Mouse (Mus musculus): ENCODE measurements at regions not wholly inside any gene's neighbourhood (a gene's known extent, or its start where the extent isn't known, plus 50 kb on each side); places are given as distances from the start of the nearest gene placed in this dataset.
A peak's percentile ranks its signal among the peaks of the same experiment; 100 is the strongest.

- 0 out of 2 replicates have a peak overlapping the region, but pooled peaks have one; percentile 8 for H3K4me2 ChIP-seq
- ATAC-seq (ENCODE audit: insufficient read depth, low FRiP score, low read depth) = no peak
- WGBS = 13% methylated on average over 13 of the region's 13 CpGs
- H3K27me3 ChIP-seq (replicated peaks) = no peaks in the 10 kb centered on the region
- no peak overlapping the region for H3K9ac ChIP-seq
- H3K4me3 ChIP-seq (replicated peaks) = no peak overlapping the region
- H3K36me3 ChIP-seq = no peaks in the 10 kb centered on the region
- 0 out of 2 replicates have a peak, but pooled peaks cover 6% of the 10 kb centered on the region for H3K4me1 ChIP-seq
- H3K9me3 ChIP-seq = no peaks in the 10 kb centered on the region
- no peak overlapping the region; the same call in 1 of the 2 replicates for H3K27ac ChIP-seq
Measured at GRCm38 (mm10) chr12:70633622-70634365, 180.9 kb downstream of the Tmx1 start.

- no peak overlapping the region for H3K9ac ChIP-seq
- ATAC-seq (ENCODE audit: insufficient read depth, low FRiP score, low read depth) = no peak
- WGBS = 88% methylated on average over 7 of the region's 7 CpGs
- no peaks in the 10 kb centered on the region for H3K27me3 ChIP-seq (replicated peaks)
- no peak overlapping the region for H3K4me3 ChIP-seq (replicated peaks)
- H3K4me2 ChIP-seq = no peak overlapping the region
- no peaks in the 10 kb centered on the region for H3K36me3 ChIP-seq
- 0 out of 2 replicates have a peak, but pooled peaks cover 6% of the 10 kb centered on the region for H3K4me1 ChIP-seq
- H3K9me3 ChIP-seq = no peaks in the 10 kb centered on the region
- no peak overlapping the region for H3K27ac ChIP-seq
Measured at GRCm38 (mm10) chr12:70635997-70636396, 183.1 kb downstream of the Tmx1 start.

GRCm38 (mm10) chr12:70640186-70640585, 185.1 kb upstream of the Frmd6 start:
- H3K9ac ChIP-seq = no peak overlapping the region
- 82% methylated on average over 2 of the region's 2 CpGs for whole genome bisulfite sequencing
- no peak overlapping the region for H3K27ac ChIP-seq
- H3K36me3 ChIP-seq = no peaks in the 10 kb centered on the region
- no peak overlapping the region for H3K4me2 ChIP-seq
- no peaks in the 10 kb centered on the region for H3K9me3 ChIP-seq
- no peak for ATAC-seq (ENCODE audit: insufficient read depth, low FRiP score, low read depth)
- H3K4me3 ChIP-seq (replicated peaks) = no peak overlapping the region
- H3K4me1 ChIP-seq = no peaks in the 10 kb centered on the region
- no peaks in the 10 kb centered on the region for H3K27me3 ChIP-seq (replicated peaks)

- H3K27me3 ChIP-seq (replicated peaks) = no peaks in the 10 kb centered on the region
Measured at GRCm38 (mm10) chr12:70644910-70645309, 180.4 kb upstream of the Frmd6 start.

GRCm38 (mm10) chr12:70645407-70645806, 179.9 kb upstream of the Frmd6 start:
- no peak overlapping the region for H3K4me2 ChIP-seq
- H3K9me3 ChIP-seq = no peaks in the 10 kb centered on the region
- no peak overlapping the region for H3K4me3 ChIP-seq (replicated peaks)
- no peak overlapping the region for H3K27ac ChIP-seq
- no peaks in the 10 kb centered on the region for H3K4me1 ChIP-seq
- ATAC-seq (ENCODE audit: insufficient read depth, low FRiP score, low read depth) = no peak
- WGBS = 71% methylated on average over 3 of the region's 3 CpGs
- H3K27me3 ChIP-seq (replicated peaks) = no peaks in the 10 kb centered on the region
- H3K36me3 ChIP-seq = no peaks in the 10 kb centered on the region
- H3K9ac ChIP-seq = no peak overlapping the region

More at GRCm38 (mm10) chr12:70644910-70645309, 180.4 kb upstream of the Frmd6 start:
- no peak for ATAC-seq (ENCODE audit: insufficient read depth, low FRiP score, low read depth)
- H3K9ac ChIP-seq = no peak overlapping the region
- no peak overlapping the region for H3K4me3 ChIP-seq (replicated peaks)
- H3K36me3 ChIP-seq = no peaks in the 10 kb centered on the region
- no peak overlapping the region for H3K27ac ChIP-seq
- H3K4me2 ChIP-seq = no peak overlapping the region
- H3K9me3 ChIP-seq = no peaks in the 10 kb centered on the region
- WGBS = 72% methylated on average over 2 of the region's 2 CpGs
- no peaks in the 10 kb centered on the region for H3K4me1 ChIP-seq

- 48% methylated on average over 6 of the region's 6 CpGs for WGBS
- Histone ChIP-seq H3K27me3 (replicated peaks) (no peaks in the 10 kb centered on the region), H3K9me3 (no peaks in the 10 kb centered on the region), H3K27ac (peak overlapping the region; percentile 63; the same call in 1 of the 2 replicates), H3K9ac (no peak overlapping the region), H3K4me1 (no peaks in the 10 kb centered on the region), H3K4me2 (no peak overlapping the region), H3K4me3 (replicated peaks) (no peak overlapping the region), H3K36me3 (no peaks in the 10 kb centered on the region)
- no peak for ATAC-seq (ENCODE audit: insufficient read depth, low FRiP score, low read depth)
Measured at GRCm38 (mm10) chr12:70647516-70647915, 177.8 kb upstream of the Frmd6 start.

GRCm38 (mm10) chr12:70648179-70648811, 177.0 kb upstream of the Frmd6 start:
- Histone ChIP-seq H3K27me3 (replicated peaks) (no peaks in the 10 kb centered on the region), H3K9ac (no peak overlapping the region), H3K4me2 (no peak overlapping the region), H3K4me1 (no peaks in the 10 kb centered on the region), H3K4me3 (replicated peaks) (no peak overlapping the region), H3K36me3 (no peaks in the 10 kb centered on the region), H3K27ac (peak overlapping the region; percentile 63; the same call in 1 of the 2 replicates), H3K9me3 (no peaks in the 10 kb centered on the region)
- WGBS = 68% methylated on average over 6 of the region's 6 CpGs
- ATAC-seq (ENCODE audit: insufficient read depth, low FRiP score, low read depth) = no peak

GRCm38 (mm10) chr12:70648812-70649188, 176.5 kb upstream of the Frmd6 start:
- 85% methylated on average over 1 of the region's 1 CpGs for WGBS
- Histone ChIP-seq H3K9ac (no peak overlapping the region), H3K4me1 (no peaks in the 10 kb centered on the region), H3K9me3 (no peaks in the 10 kb centered on the region), H3K27ac (no peak overlapping the region; the same call in 1 of the 2 replicates), H3K27me3 (replicated peaks) (no peaks in the 10 kb centered on the region), H3K4me2 (no peak overlapping the region), H3K36me3 (no peaks in the 10 kb centered on the region), H3K4me3 (replicated peaks) (no peak overlapping the region)
- ATAC-seq (ENCODE audit: insufficient read depth, low FRiP score, low read depth) = no peak

GRCm38 (mm10) chr12:70649691-70650090, 175.6 kb upstream of the Frmd6 start:
- H3K9ac ChIP-seq = no peak overlapping the region
- no peak for ATAC-seq (ENCODE audit: insufficient read depth, low FRiP score, low read depth)
- H3K9me3 ChIP-seq = no peaks in the 10 kb centered on the region
- no peak overlapping the region for H3K27ac ChIP-seq
- H3K36me3 ChIP-seq = no peaks in the 10 kb centered on the region
- 0 out of 2 replicates have a peak, but pooled peaks cover 4% of the 10 kb centered on the region for H3K4me1 ChIP-seq
- no peak overlapping the region for H3K4me3 ChIP-seq (replicated peaks)
- H3K4me2 ChIP-seq = no peak overlapping the region
- H3K27me3 ChIP-seq (replicated peaks) = no peaks in the 10 kb centered on the region
- 54% methylated on average over 2 of the region's 2 CpGs for WGBS

GRCm38 (mm10) chr12:70650470-70650869, 174.8 kb upstream of the Frmd6 start:
- no peaks in the 10 kb centered on the region for H3K27me3 ChIP-seq (replicated peaks)
- whole genome bisulfite sequencing = 72% methylated on average over 4 of the region's 4 CpGs
- H3K27ac ChIP-seq = 0 out of 2 replicates have a peak overlapping the region, but pooled peaks have one; percentile 6
- H3K4me1 ChIP-seq = 0 out of 2 replicates have a peak, but pooled peaks cover 4% of the 10 kb centered on the region
- H3K4me2 ChIP-seq = no peak overlapping the region
- H3K4me3 ChIP-seq (replicated peaks) = no peak overlapping the region
- ATAC-seq (ENCODE audit: insufficient read depth, low FRiP score, low read depth) = no peak
- H3K9ac ChIP-seq = no peak overlapping the region
- H3K9me3 ChIP-seq = no peaks in the 10 kb centered on the region
- no peaks in the 10 kb centered on the region for H3K36me3 ChIP-seq

GRCm38 (mm10) chr12:70652751-70653150, 172.6 kb upstream of the Frmd6 start:
- no peak overlapping the region for H3K27ac ChIP-seq
- no peak overlapping the region for H3K4me2 ChIP-seq
- no peaks in the 10 kb centered on the region for H3K27me3 ChIP-seq (replicated peaks)
- no peaks in the 10 kb centered on the region for H3K36me3 ChIP-seq
- H3K4me3 ChIP-seq (replicated peaks) = no peak overlapping the region
- H3K9me3 ChIP-seq = no peaks in the 10 kb centered on the region
- 81% methylated on average over 3 of the region's 3 CpGs for WGBS
- H3K9ac ChIP-seq = no peak overlapping the region
- ATAC-seq (ENCODE audit: insufficient read depth, low FRiP score, low read depth) = no peak
- H3K4me1 ChIP-seq = 0 out of 2 replicates have a peak, but pooled peaks cover 4% of the 10 kb centered on the region

- Histone ChIP-seq H3K27me3 (replicated peaks) (no peaks in the 10 kb centered on the region), H3K9me3 (no peaks in the 10 kb centered on the region), H3K36me3 (no peaks in the 10 kb centered on the region), H3K4me3 (replicated peaks) (no peak overlapping the region), H3K27ac (no peak overlapping the region), H3K4me1 (0 out of 2 replicates have a peak, but pooled peaks cover 4% of the 10 kb centered on the region), H3K4me2 (no peak overlapping the region), H3K9ac (no peak overlapping the region)
- 79% methylated on average over 8 of the region's 8 CpGs for WGBS
- ATAC-seq (ENCODE audit: insufficient read depth, low FRiP score, low read depth) = no peak
Measured at GRCm38 (mm10) chr12:70653971-70654370, 171.3 kb upstream of the Frmd6 start.
